Mouse (Mus musculus) cerebellum, adult (tissue): Measurements from ENCODE around the gene Dirc2.

ENCODE experiments used
- ATAC-seq: cut with Nextera tagmentation; 2 replicates; pipeline ENCODE4 v1.9.2; 2017; ENCODE audit warnings: mild to moderate bottlenecking, moderate library complexity, mixed read lengths; ENCODE audit not compliant: insufficient number of reproducible peaks, low FRiP score, low TSS enrichment

The Dirc2 gene

GRCm38 (mm10) chr16:35768785-35769642 lies at the start of gene Dirc2:
Gene Dirc2, minus strand, starts transcription at chr16:35769356.
- peak; percentile 59 for ATAC-seq

- ATAC-seq = peak; percentile 97
Measured at GRCm38 (mm10) chr16:35817255-35818089, 48.3 kb upstream of the Dirc2 start.

- no peak for ATAC-seq
Measured at GRCm38 (mm10) chr16:35813119-35813518, 44.0 kb upstream of the Dirc2 start.

GRCm38 (mm10) chr16:35808838-35809237 lies 39.7 kb upstream of the Dirc2 start:
- no peak for ATAC-seq

- ATAC-seq = no peak
Measured at GRCm38 (mm10) chr16:35807663-35807992, 38.5 kb upstream of the Dirc2 start.

GRCm38 (mm10) chr16:35806973-35807662 lies 38.0 kb upstream of the Dirc2 start:
- ATAC-seq = no peak

- no peak for ATAC-seq
Measured at GRCm38 (mm10) chr16:35803723-35804122, 34.6 kb upstream of the Dirc2 start.

GRCm38 (mm10) chr16:35802163-35802562 lies 33.0 kb upstream of the Dirc2 start:
- no peak for ATAC-seq

GRCm38 (mm10) chr16:35791962-35792521 lies 22.9 kb upstream of the Dirc2 start:
- ATAC-seq = no peak

GRCm38 (mm10) chr16:35788330-35788729 lies 19.2 kb upstream of the Dirc2 start:
- ATAC-seq = no peak

GRCm38 (mm10) chr16:35787568-35788189 lies 18.5 kb upstream of the Dirc2 start:
- no peak for ATAC-seq

GRCm38 (mm10) chr16:35787163-35787562 lies 18.0 kb upstream of the Dirc2 start:
- ATAC-seq = no peak

GRCm38 (mm10) chr16:35784134-35784725 lies 15.1 kb upstream of the Dirc2 start:
- ATAC-seq = no peak

- ATAC-seq = no peak
Measured at GRCm38 (mm10) chr16:35783207-35783573, 14.0 kb upstream of the Dirc2 start.

GRCm38 (mm10) chr16:35782451-35783206 lies 13.5 kb upstream of the Dirc2 start:
- no peak for ATAC-seq

GRCm38 (mm10) chr16:35781651-35782050 lies 12.5 kb upstream of the Dirc2 start:
- no peak for ATAC-seq

- ATAC-seq = no peak
Measured at GRCm38 (mm10) chr16:35781096-35781495, 11.9 kb upstream of the Dirc2 start.

GRCm38 (mm10) chr16:35779681-35780080 lies 10.5 kb upstream of the Dirc2 start:
- ATAC-seq = no peak

- ATAC-seq = no peak
Measured at GRCm38 (mm10) chr16:35777768-35778167, 8.6 kb upstream of the Dirc2 start.
